Mouse (Mus musculus) neural tube, embryonic 12.5 days (tissue): ENCODE measurements around the gene Col11a1. TPM values are rescaled to one million over a fixed set of nuclear protein-coding genes. Genes with fewer than 3 reads are reported as not detected.
A peak's percentile ranks its signal among the peaks of the same experiment; 100 is the strongest.

Experiments used
- ATAC-seq: fragments of 200-750 bp; cut with Nextera tagmentation; 2 replicates; pipeline ENCODE4 v1.8.0; 2017; ENCODE audit warnings: low read depth, mild to moderate bottlenecking, moderate TSS enrichment, moderate library complexity; ENCODE audit not compliant: low FRiP score
- H3K27ac ChIP-seq: fragments of 300-500 bp; sonication (generic); 2 replicates; pipeline ENCODE4 v1.5.1; 2016
- H3K27me3 ChIP-seq: fragments of 300-500 bp; sonication (generic); replicated peaks from 2 replicates; pipeline ENCODE4 v1.6.1; 2016; ENCODE audit warnings: mild to moderate bottlenecking
- H3K36me3 ChIP-seq: fragments of 300-500 bp; sonication (generic); 2 replicates; pipeline ENCODE4 v1.6.1; 2016; ENCODE audit warnings: mild to moderate bottlenecking
- H3K4me1 ChIP-seq: fragments of 300-500 bp; sonication (generic); 2 replicates; pipeline ENCODE4 v1.6.1; 2016
- H3K4me2 ChIP-seq: fragments of 300-500 bp; sonication (generic); replicated peaks from 2 replicates; pipeline ENCODE4 v1.6.1; 2016; ENCODE audit warnings: mild to moderate bottlenecking
- H3K4me3 ChIP-seq: fragments of 300-500 bp; sonication (generic); 2 replicates; pipeline ENCODE4 v1.5.1; 2016
- H3K9ac ChIP-seq: fragments of 300-500 bp; sonication (generic); 2 replicates; pipeline ENCODE4 v1.6.1; 2016; ENCODE audit warnings: mild to moderate bottlenecking
- H3K9me3 ChIP-seq: fragments of 300-500 bp; sonication (generic); 2 replicates; pipeline ENCODE4 v1.6.1; 2016; ENCODE audit warnings: mild to moderate bottlenecking
- WGBS: fragments of 180-500 bp; shearing (Covaris S2); methylation state at CpG from one replicate; pipeline ENCODE4 v1.1.7; 2016; 5-methylcytosine and 5-hydroxymethylcytosine counted together
- polyA plus RNA-seq: library from polyadenylated mRNA; unstranded; fragments of >200 nt; fragmentation: Nextera tagmentation; extraction: Ambion mirVana; gene quantifications from 2 replicates; pipeline ENCODE4 v1.2.1, GENCODE M21; 2016

The Col11a1 gene
- 24.8 and 25.4 TPM in 2 replicates for polyA plus RNA-seq

DNA sequence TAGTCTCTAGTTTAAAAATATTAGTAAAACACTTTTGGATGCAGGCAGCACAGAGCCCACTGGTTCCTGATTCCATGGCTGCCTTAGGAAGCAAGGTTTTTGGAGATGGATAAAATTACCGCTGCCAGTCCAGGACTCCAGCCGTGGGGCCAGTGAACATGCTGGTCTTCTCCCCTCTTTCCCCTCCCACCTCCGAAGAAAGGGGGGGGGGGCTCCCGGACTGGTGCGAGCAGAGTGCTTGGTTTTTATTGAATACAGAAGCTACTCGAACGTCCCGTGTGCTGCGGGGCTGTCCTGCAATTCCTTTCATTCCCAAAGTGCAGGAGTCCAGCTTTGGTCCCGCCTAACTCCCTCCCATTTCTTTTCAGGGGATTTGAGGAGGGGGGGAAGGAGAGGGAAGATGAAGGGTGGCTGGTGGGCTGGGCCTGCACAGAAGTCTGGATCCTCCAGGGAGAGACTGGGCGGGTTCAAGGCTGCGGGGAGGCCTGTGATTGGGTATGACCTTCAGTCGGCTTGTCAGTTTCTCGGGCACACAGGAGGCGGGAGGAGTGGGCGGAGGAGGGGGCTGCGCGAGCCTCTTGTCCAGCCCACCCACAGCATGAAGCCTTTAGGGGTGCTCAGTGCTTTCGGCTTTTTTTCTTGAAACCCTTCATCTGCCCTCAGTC is at the start of gene Col11a1:
Gene Col11a1, plus strand, starts transcription at position 570 of the 665 bp plus-strand sequence.
- H3K4me1 ChIP-seq: peaks cover 4% of the 10 kb centered on the region; the same call in 1 of the 2 replicates
- H3K27me3 ChIP-seq: no peaks in the 10 kb centered on the region
- under 1% methylated on average over 19 of the region's 19 CpGs for WGBS
- H3K36me3 ChIP-seq: no peaks in the 10 kb centered on the region
- H3K4me2 ChIP-seq: peak within 1 kb of the TSS; percentile 93
- peak; percentile 99 for ATAC-seq
- peak within 1 kb of the TSS; percentile 57 for H3K4me3 ChIP-seq
- no peak within 1 kb of the TSS for H3K27ac ChIP-seq
- H3K9me3 ChIP-seq: no peaks in the 10 kb centered on the region
- H3K9ac ChIP-seq: peak within 1 kb of the TSS; percentile 59

DNA sequence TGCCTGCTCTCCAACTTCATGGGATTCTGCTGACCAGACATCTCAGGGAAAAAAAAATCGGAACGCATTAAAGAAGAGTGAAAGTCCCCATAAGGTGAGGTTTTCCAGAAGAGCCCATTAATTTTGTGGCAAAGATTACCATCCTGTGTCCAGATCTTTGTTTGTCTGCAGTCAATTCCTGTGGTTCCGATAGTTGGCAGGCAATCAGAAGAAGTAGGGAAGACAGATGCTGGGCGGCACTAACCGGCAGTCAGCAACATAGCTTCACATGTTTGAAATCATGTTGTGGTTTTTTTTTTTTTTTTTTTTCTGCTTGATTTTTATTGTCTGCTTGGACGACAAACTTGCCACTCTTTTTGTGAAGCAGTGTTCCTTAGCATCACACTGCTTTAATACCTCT is 39.4 kb upstream of the Col11a1 start:
- no peak overlapping the region for H3K27ac ChIP-seq
- H3K9me3 ChIP-seq: no peaks in the 10 kb centered on the region
- no peak for ATAC-seq
- no peaks in the 10 kb centered on the region for H3K27me3 ChIP-seq
- no peak overlapping the region for H3K9ac ChIP-seq
- 88% methylated on average over 6 of the region's 6 CpGs for WGBS
- H3K4me1 ChIP-seq: no peaks in the 10 kb centered on the region
- no peak overlapping the region for H3K4me2 ChIP-seq
- no peaks in the 10 kb centered on the region for H3K36me3 ChIP-seq
- no peak overlapping the region for H3K4me3 ChIP-seq

DNA sequence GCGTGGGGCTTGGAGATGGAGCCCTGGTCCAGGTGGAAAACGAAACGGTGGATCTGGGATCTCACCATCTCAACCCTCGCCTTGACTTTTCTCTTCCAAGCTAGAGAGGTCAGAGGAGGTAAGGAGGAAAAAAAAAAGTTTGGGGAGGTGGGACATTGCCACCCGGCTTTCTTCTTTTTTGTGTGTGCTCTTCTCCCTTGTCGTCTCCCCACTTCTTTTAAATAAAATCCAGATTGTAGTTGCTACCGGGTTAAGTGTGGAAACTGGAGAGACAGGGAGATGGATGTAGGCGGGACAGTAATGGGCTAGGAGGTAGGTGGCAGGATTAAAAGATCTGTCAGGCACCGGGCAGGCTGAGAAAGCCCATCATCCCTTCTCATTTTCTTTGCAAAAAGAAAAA is 546 bp downstream of the Col11a1 start:
- ATAC-seq: no peak
- H3K36me3 ChIP-seq: no peaks in the 10 kb centered on the region
- peak overlapping the region; percentile 59 for H3K9ac ChIP-seq
- no peaks in the 10 kb centered on the region for H3K27me3 ChIP-seq
- H3K9me3 ChIP-seq: no peaks in the 10 kb centered on the region
- 0% methylated on average over 9 of the region's 9 CpGs for WGBS
- H3K4me3 ChIP-seq: peak overlapping the region; percentile 57
- peak overlapping the region; percentile 93 for H3K4me2 ChIP-seq
- H3K27ac ChIP-seq: no peak overlapping the region
- peaks cover 4% of the 10 kb centered on the region; the same call in 1 of the 2 replicates for H3K4me1 ChIP-seq

DNA sequence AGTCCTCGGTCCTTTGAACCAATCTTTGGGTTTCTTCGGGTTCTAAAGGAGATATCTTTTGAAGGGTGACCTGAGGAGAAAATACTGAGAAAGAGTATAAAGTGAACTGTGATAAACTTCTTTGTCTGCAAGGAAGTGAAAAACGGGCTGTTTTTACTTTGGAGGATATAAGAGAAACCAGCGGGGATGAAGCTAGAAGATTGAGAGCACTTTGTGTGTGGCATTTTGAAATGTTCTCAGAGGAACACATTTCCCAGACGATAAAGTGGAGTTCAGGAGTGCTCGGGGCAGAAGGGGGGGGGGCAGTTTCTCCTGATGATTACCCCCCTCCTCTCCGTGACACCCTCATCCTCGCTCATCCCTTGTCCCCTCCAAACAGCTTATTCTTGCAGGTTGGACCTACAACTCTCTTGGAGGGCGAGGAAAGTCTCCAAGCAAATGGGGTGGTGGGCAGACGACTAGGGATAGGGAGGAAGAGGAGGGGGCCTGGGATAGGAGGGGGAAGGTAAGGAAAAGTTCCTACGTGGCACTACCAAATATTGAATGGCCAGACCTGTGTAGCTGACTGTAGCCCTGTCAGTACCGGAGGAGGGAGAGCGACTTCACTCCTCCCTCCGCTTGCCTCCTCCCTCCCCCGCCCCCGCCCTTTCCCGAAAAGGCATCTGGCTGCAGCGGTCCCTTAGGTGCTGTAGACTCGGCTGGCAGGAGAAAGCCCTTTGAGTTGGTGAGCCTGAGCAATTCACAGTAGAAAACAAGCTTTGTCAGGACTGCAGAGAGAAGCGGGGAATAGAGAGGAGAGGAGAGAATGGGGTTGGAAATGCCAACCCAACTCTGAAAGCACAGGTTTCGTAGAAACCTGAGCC is 1.2 kb downstream of the Col11a1 start:
- 2% methylated on average over 21 of the region's 21 CpGs for WGBS
- Histone ChIP-seq H3K9ac (peak overlapping the region; percentile 59), H3K27me3 (no peaks in the 10 kb centered on the region), H3K9me3 (no peaks in the 10 kb centered on the region), H3K4me3 (peak overlapping the region; percentile 57), H3K27ac (no peak overlapping the region), H3K4me2 (peak overlapping the region; percentile 93), H3K36me3 (no peaks in the 10 kb centered on the region), H3K4me1 (peaks cover 4% of the 10 kb centered on the region; the same call in 1 of the 2 replicates)
- ATAC-seq: peak; percentile 62

DNA sequence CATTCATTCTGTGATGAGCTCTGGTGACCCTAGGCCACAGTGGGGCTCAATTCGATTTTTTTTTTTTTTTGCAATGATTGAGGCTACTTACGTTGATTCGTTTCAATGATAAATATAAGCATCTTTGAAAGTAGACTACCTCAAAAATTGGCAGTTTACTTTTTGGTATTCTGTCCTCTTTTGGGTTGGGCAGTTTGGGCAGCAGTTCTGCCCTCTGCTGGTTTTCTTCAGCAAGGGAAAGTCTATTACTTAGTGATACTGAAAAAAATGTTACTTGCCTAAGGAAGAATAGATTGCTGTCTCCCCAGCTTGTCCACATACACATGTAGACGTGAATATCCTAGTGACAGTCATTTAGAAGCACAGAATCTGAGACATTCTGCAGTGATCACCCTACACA is 2.0 kb downstream of the Col11a1 start:
- 12% methylated on average over 4 of the region's 4 CpGs for WGBS
- H3K9ac ChIP-seq: peak overlapping the region; percentile 54; the same call in 1 of the 2 replicates
- no peaks in the 10 kb centered on the region for H3K36me3 ChIP-seq
- H3K4me1 ChIP-seq: peaks cover 4% of the 10 kb centered on the region; the same call in 1 of the 2 replicates
- no peak overlapping the region for H3K27ac ChIP-seq
- H3K4me3 ChIP-seq: peak overlapping the region; percentile 57
- ATAC-seq: no peak
- no peaks in the 10 kb centered on the region for H3K9me3 ChIP-seq
- H3K4me2 ChIP-seq: peak overlapping the region; percentile 93
- no peaks in the 10 kb centered on the region for H3K27me3 ChIP-seq

DNA sequence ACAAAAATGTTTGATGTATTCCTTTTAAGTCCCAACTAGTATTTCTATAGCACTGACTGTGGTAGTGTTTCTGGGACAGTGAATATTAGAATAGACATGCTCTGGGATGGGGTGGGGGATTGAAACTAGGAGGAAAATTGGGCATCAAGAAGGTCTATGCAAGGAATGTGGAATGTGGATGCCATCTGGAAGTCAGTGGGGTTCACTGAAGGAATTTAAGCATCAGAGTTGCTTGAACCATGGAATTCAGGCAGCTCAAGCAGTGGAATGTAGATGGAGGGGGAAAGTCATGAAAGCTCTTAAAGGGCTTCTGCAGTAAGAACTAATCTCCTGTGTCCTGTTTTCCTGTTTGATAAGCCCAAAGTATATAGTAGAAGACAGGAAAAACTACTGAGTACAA is 22.1 kb downstream of the Col11a1 start:
- Histone ChIP-seq H3K4me3 (no peak overlapping the region), H3K27me3 (no peaks in the 10 kb centered on the region), H3K36me3 (no peaks in the 10 kb centered on the region), H3K9ac (no peak overlapping the region), H3K4me1 (no peaks in the 10 kb centered on the region), H3K4me2 (no peak overlapping the region), H3K27ac (no peak overlapping the region), H3K9me3 (no peaks in the 10 kb centered on the region)
- ATAC-seq: no peak

DNA sequence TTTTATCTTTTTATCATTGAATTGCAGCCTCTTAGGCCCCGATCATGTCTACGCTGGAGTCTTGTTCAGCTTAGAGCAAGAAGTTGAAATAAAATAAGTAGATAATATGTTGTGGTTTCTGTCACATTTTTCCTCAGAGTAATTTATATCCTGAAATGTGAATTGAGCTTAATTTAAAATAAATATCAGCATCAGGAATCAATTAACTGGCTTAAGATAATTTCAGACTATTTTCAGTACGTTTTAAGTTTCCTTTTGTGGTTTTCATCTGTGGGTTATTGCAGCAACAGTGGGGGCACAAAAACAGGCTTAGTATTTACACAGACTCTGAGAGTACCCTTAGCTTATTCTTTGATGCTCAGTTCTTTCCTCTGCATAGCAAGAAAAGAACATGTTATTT is 23.2 kb downstream of the Col11a1 start:
- Histone ChIP-seq H3K9ac (no peak overlapping the region), H3K27ac (no peak overlapping the region)

DNA sequence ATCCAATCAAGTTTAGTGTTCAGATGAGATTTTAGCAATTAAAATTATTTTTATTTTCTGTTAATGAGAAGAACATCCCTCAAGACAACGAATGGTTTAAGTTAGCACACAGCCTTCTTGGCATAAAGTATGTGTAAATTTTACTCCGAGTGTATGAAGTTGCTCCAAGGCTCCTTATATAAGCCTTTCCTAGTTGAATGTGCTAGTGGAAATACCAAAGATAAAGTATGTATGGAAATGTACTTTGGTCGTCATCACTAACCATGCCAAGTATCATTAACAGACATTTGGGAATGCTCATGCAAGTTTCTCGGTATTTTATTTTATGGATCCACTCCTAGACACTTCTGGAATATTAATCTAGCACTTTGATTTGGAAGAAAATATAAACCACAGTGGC is 34.8 kb downstream of the Col11a1 start:
- 86% methylated on average over 4 of the region's 4 CpGs for WGBS
- ATAC-seq: no peak
- Histone ChIP-seq H3K9ac (no peak overlapping the region), H3K36me3 (peaks cover 5% of the 10 kb centered on the region; the same call in 1 of the 2 replicates), H3K27me3 (no peaks in the 10 kb centered on the region), H3K9me3 (no peaks in the 10 kb centered on the region), H3K27ac (no peak overlapping the region), H3K4me1 (no peaks in the 10 kb centered on the region), H3K4me3 (no peak overlapping the region), H3K4me2 (no peak overlapping the region)

More for the DNA sequence above, 23.2 kb downstream of the Col11a1 start:
- H3K9me3 ChIP-seq: no peaks in the 10 kb centered on the region
- H3K27me3 ChIP-seq: no peaks in the 10 kb centered on the region
- no peaks in the 10 kb centered on the region for H3K4me1 ChIP-seq
- no peak overlapping the region for H3K4me2 ChIP-seq
- no peaks in the 10 kb centered on the region for H3K36me3 ChIP-seq
- no peak for ATAC-seq
- WGBS: 82% methylated on average over 3 of the region's 3 CpGs
- no peak overlapping the region for H3K4me3 ChIP-seq

DNA sequence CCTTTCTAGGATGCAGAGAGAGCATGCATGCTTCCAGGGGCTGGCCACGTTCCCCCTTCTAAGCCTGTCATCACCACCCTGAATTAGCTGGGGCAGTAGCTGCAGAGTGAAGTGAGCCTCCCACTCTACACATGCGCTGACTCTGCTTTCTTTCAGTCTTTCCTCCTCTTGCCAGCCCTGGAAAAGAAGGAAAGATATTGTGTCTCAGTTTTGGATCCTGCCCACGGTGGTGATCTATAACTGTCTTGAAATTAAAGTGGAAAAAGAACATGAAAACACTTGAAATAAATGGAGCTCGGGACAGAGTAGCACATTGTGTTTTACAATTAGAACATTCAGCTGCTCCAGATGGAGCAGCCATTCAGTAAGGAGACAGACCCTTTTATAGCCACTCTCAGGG is 35.2 kb downstream of the Col11a1 start:
- Histone ChIP-seq H3K27me3 (no peaks in the 10 kb centered on the region), H3K27ac (no peak overlapping the region), H3K4me1 (no peaks in the 10 kb centered on the region), H3K9me3 (no peaks in the 10 kb centered on the region), H3K4me2 (peak overlapping the region; percentile 3; the same call in 1 of the 2 replicates), H3K4me3 (no peak overlapping the region), H3K36me3 (peaks cover 5% of the 10 kb centered on the region; the same call in 1 of the 2 replicates), H3K9ac (no peak overlapping the region)
- ATAC-seq: peak; percentile 75
- WGBS: 26% methylated on average over 4 of the region's 4 CpGs

DNA sequence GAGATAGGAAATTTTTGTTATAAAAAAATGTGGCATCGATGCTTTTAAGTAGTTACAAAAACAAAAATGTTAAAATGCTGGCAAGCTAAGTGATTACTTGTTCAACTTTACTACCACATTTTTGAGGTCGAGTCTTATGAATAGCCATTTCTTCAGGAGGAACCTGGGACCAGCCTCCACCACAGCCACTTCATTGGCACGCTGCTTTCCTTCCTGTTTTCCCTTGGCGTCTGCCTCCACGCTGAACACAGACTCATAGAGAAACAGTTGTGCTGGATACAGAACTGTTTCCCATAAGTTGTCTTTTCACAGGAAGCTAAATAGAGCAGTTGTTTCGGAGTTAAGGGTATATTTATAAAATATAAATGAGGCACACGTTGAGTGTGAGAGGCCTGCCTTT is 69.0 kb downstream of the Col11a1 start:
- H3K9ac ChIP-seq: no peak overlapping the region
- WGBS: 78% methylated on average over 7 of the region's 7 CpGs
- no peaks in the 10 kb centered on the region for H3K36me3 ChIP-seq
- no peaks in the 10 kb centered on the region for H3K4me1 ChIP-seq
- ATAC-seq: no peak
- no peaks in the 10 kb centered on the region for H3K27me3 ChIP-seq
- no peak overlapping the region for H3K4me3 ChIP-seq
- H3K4me2 ChIP-seq: no peak overlapping the region
- H3K9me3 ChIP-seq: no peaks in the 10 kb centered on the region
- no peak overlapping the region for H3K27ac ChIP-seq

DNA sequence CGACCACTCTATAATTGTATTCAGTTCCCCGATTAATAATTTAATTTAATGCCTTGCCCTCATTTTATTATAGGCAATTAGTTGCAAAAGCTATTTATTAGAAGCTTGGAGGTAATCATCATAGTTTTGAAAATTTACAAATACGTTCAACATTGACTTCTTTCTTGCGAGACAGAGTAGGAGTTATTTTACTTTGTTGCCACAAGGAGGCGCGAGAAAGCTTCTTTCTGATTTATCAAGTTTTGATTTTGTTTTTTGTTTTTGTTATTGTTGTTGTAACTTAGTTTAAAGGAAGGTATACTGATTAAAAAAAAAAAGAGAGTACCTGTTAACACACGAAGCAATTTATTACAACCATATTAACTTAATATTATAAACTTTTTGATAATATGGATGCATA is 76.8 kb downstream of the Col11a1 start:
- Histone ChIP-seq H3K27me3 (no peaks in the 10 kb centered on the region), H3K9ac (no peak overlapping the region), H3K4me3 (no peak overlapping the region), H3K9me3 (no peaks in the 10 kb centered on the region), H3K4me2 (no peak overlapping the region), H3K36me3 (no peaks in the 10 kb centered on the region), H3K4me1 (no peaks in the 10 kb centered on the region), H3K27ac (no peak overlapping the region)
- 27% methylated on average over 7 of the region's 7 CpGs for WGBS
- ATAC-seq: no peak

DNA sequence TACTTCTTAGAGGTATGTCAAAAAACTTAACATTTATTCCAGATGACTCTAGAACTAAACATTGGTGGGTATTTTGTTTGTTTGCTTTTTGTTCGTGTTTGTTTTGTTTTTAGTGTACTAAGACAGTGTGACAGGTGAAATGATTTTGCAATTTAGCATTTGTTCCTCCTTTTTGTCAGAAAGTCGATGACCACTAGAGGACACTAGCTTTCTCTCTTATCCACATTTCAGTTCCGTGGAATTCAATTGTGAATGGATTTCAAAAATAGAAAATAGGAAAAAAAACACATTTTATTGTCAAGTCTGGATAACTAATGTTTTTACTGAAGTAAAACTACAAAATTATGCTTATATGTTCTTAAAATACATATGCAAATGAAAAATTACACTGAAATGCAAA is 116.8 kb downstream of the Col11a1 start:
- no peaks in the 10 kb centered on the region for H3K9me3 ChIP-seq
- H3K27ac ChIP-seq: no peak overlapping the region
- no peaks in the 10 kb centered on the region for H3K27me3 ChIP-seq
- H3K4me2 ChIP-seq: no peak overlapping the region
- no peak overlapping the region for H3K9ac ChIP-seq
- no peak overlapping the region for H3K4me3 ChIP-seq
- H3K36me3 ChIP-seq: no peaks in the 10 kb centered on the region
- 29% methylated on average over 3 of the region's 3 CpGs for whole genome bisulfite sequencing
- H3K4me1 ChIP-seq: no peaks in the 10 kb centered on the region
- no peak for ATAC-seq
